27 mouse cellular contexts compared by ENCODE assay signal in genomic region chr3:61032100-61032499, GRCm38 (mm10).
"Had no signal": no experiment of that assay in that cellular context is flagged by ENCODE, and none has a peak within 500 bp of the region (broad histone marks: within the 10 kb centered on the region; RNA-seq: fewer than 3 reads in every experiment).

No protein-coding gene starts in this region.

- H3K27ac ChIP-seq: heart, adult 2 months; heart, embryonic 13.5 days; heart, embryonic 15.5 days; hindbrain, embryonic 10.5 days; hindbrain, embryonic 13.5 days; hindbrain, embryonic 15.5 days; hindbrain, postnatal 0 days; kidney, embryonic 15.5 days; layer of hippocampus, adult 2 months; limb, embryonic 13.5 days; limb, embryonic 15.5 days; liver, embryonic 13.5 days; liver, embryonic 15.5 days had no signal

- ATAC-seq: hindbrain, postnatal 0 days; intestine, embryonic 16.5 days had no signal

- H3K9me3 ChIP-seq: heart, embryonic 13.5 days; heart, embryonic 15.5 days; hindbrain, embryonic 10.5 days; hindbrain, embryonic 13.5 days; hindbrain, embryonic 15.5 days; kidney, embryonic 15.5 days; limb, embryonic 13.5 days; limb, embryonic 15.5 days; liver, embryonic 13.5 days; liver, embryonic 15.5 days had no signal

- H3K27me3 ChIP-seq: heart, embryonic 13.5 days; heart, embryonic 15.5 days; hindbrain, embryonic 13.5 days; hindbrain, embryonic 15.5 days; kidney, embryonic 15.5 days; limb, embryonic 13.5 days; limb, embryonic 15.5 days; liver, embryonic 13.5 days; liver, embryonic 15.5 days had no signal

- DNase-seq: gastrocnemius, postnatal 14 days; gastrocnemius, postnatal 36 days; heart, adult 2 months; heart, postnatal 4 days; kidney, adult 11 months; kidney, adult 2 months; kidney, adult 9 months; kidney, postnatal 10 days; kidney, postnatal 25 days; kidney, postnatal 4 days; layer of hippocampus, postnatal 36 days; left cerebral cortex, postnatal 4 days; liver, embryonic 13.5 days had no signal

- H3K4me1 ChIP-seq: heart, embryonic 13.5 days; heart, embryonic 15.5 days; hindbrain, embryonic 10.5 days; hindbrain, embryonic 13.5 days; hindbrain, embryonic 15.5 days; kidney, embryonic 15.5 days; limb, embryonic 13.5 days; limb, embryonic 15.5 days; liver, embryonic 13.5 days; liver, embryonic 15.5 days had no signal

- H3K9ac ChIP-seq: heart, embryonic 13.5 days; heart, embryonic 15.5 days; hindbrain, embryonic 13.5 days; hindbrain, embryonic 15.5 days; kidney, embryonic 15.5 days; limb, embryonic 13.5 days; limb, embryonic 15.5 days; liver, embryonic 13.5 days; liver, embryonic 15.5 days had no signal

- H3K36me3 ChIP-seq: heart, embryonic 13.5 days; heart, embryonic 15.5 days; hindbrain, embryonic 10.5 days; hindbrain, embryonic 13.5 days; hindbrain, embryonic 15.5 days; kidney, embryonic 15.5 days; limb, embryonic 13.5 days; limb, embryonic 15.5 days; liver, embryonic 13.5 days; liver, embryonic 15.5 days had no signal

- H3K4me2 ChIP-seq: heart, embryonic 11.5 days; heart, embryonic 13.5 days; heart, embryonic 15.5 days; hindbrain, embryonic 13.5 days; hindbrain, embryonic 15.5 days; kidney, embryonic 15.5 days; limb, embryonic 13.5 days; limb, embryonic 15.5 days; liver, embryonic 11.5 days; liver, embryonic 13.5 days; liver, embryonic 15.5 days had no signal

- H3K4me3 ChIP-seq: heart, adult 2 months; heart, embryonic 13.5 days; heart, embryonic 15.5 days; hindbrain, embryonic 10.5 days; hindbrain, embryonic 13.5 days; hindbrain, embryonic 15.5 days; kidney, embryonic 15.5 days; layer of hippocampus, adult 2 months; limb, embryonic 13.5 days; limb, embryonic 15.5 days; liver, embryonic 13.5 days; liver, embryonic 15.5 days had no signal
